Mouse (Mus musculus) ovary, postnatal 10 days (tissue): ENCODE data around the gene Polr3e.
"Not testable (repeated sequence)": the region's sequence is repeated elsewhere in the genome, so short reads cannot be mapped to it uniquely, and the experiment has no call there.

ENCODE experiments used
- DNase-seq: peaks from one replicate; pipeline ENCODE4 v3.0.0; 2022; ENCODE audit warnings: low spot score

Gene Polr3e

DNA sequence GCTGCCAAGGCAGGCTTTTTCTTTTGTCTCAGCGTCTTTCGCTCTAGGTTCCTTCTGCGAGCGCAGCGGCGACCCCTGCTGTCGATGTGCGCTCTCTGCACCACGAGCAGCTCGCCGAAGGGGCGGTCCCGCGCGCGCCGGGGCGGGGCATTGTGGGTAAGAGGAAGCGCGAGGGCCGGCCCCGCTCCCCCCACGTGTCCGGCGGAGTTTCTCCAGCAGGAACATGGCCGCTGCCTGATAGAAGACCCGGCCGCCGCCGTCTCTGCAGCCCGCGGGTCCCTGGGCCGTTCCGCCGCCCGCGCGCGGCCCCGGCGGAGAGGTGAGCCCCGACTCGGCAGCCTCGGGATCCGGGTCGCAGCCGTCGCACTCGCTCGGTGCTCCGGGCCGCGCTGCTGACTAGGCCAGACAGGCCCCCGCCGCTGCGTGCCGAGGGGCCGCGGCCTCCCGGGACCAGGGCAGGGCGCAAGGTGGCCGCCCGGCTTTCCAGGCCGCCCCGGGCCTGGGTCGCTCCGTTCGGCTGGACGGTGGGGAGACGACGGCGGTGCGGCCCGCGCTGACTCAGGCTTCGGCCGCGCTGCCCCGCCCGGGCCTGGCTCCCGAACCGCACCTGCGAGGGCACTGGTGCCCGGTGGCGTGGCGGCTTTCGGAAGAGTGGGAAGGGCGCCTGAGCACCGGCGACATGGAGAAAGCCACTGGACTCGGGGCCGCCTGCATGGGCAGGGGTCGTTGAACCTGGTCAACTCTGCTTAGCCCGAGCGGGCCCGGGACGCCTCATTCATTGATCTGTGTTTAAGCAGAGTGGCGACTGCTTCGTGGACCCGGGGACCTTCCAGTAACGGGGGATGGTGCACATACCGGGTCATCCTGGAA, at the start of gene Polr3e:
TSS of gene Polr3e (plus strand) at position 153 of the 870 bp plus-strand sequence.
- peak; percentile 98 for DNase-seq

DNA sequence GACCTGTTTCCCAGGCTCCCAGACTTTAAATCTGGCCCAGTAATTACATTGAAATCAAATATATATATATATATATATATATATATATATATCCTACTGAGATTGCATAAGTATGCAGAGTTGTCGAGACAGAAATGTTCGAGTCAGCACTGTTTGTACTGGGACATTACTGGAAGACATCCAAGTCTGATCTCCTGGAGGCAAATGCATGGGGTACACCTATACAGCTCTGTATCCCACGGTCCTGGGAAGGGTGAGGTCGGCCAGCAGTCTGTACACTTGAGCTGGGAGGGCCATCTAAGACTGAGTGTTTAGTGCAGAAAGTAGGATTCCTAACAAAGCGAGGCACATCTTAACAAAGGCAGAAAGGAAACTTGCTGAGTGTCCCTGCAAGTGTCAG, 47.7 kb upstream of the Polr3e start:
- no peak for DNase-seq

DNA sequence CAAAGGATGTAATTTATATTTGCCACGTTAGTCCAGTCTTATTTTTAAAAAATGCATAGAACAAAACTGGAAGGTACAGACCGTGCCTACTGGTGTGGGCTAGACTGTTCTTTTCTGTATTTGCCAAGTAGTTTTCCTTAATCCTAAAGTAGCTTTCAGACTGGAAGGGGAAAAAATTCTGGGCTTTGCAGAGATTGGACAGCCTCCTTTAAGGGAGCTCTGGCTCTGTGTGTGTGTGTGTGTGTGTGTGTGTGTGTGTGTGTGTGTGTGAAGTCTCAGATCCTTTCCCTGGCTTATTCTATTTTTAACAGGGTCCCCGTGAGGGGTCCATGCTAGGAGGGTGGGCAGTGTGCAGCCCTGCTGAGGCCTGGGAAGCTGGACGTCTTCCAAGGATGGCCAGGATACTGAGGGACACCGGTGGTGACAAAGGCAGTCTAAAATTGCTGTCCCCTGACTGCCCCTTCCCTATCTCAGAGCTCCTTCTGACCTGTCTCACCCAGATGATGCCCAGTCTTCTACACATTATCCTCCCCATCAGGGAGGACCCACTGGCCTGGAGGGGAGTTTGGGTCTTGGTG, 47.0 kb upstream of the Polr3e start:
- no peak for DNase-seq

DNA sequence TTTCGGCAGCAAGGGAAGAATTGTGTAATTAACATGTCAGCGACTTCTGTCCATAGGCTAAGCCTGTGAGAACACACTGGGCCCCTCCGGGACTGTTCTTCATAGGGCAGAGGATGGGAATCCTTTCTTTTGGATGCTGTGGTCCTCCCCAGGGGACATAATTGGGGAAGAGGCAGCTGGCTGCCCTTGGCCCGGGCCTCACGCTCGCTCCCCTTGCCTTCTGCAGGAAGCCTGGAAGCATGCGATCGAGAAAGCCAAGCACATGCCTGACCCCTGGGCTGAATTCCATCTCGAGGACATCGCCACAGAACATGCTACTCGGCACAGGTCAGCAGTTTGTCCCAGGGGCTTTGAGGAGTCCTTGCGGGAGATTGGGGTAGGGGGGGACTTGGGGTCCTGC, 44.5 kb upstream of the Polr3e start:
- no peak for DNase-seq

DNA sequence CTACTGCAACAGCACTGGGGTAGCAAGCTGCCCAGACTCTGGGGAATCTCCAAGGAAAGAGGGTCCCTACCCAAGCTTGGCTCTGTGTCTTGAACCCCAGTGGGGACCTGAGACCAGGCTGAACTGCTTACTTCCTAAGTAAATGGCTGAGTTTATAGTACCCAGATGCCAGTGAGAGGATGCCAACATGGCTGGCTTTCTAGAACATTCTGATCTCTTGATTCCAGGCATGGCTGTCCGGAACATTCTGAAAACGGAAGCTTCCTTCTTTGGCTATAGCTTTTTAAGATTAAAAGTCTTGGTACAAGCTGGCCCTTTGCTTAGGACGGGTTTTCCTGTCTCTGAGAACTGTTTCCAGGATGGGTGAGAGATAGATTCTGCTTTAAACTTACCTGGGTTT, 43.5 kb upstream of the Polr3e start:
- no peak for DNase-seq

DNA sequence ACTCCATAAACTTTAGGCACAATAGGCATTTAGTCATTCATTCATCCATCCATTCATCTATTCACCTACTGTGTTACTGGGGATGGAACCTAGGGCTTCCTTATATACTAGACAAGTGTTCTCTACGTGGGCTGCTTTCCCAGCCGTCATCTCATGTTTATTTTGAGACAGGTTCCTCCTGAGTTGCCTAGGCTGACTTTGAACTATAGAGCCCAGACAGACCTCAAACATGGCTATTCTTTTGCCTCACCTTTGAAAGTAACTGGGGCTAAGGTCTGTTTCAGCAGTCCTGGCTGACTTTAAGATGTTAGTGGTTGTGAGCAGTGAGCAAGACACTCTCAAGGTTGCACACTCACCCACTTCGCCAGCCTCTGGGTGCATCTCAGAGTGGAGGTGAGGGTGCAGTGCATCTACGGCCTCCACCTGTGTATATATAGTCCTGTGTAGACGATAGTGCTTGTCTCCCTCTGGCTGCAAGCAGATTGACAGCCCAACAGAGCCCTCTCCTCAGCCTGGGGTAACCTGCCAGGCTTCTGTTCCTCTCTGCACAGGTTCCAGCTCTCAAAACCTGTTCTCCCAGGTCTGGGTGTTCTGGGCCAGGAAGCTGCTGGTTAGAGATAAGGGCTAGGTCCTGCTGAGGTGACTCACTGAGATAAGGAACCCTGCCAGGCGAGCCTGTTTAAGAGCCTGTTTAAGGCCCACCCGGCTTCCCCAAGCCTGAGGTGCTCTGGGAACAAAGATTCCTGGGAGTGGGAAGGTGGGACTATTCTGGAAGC, 42.6 kb upstream of the Polr3e start:
- no peak for DNase-seq

DNA sequence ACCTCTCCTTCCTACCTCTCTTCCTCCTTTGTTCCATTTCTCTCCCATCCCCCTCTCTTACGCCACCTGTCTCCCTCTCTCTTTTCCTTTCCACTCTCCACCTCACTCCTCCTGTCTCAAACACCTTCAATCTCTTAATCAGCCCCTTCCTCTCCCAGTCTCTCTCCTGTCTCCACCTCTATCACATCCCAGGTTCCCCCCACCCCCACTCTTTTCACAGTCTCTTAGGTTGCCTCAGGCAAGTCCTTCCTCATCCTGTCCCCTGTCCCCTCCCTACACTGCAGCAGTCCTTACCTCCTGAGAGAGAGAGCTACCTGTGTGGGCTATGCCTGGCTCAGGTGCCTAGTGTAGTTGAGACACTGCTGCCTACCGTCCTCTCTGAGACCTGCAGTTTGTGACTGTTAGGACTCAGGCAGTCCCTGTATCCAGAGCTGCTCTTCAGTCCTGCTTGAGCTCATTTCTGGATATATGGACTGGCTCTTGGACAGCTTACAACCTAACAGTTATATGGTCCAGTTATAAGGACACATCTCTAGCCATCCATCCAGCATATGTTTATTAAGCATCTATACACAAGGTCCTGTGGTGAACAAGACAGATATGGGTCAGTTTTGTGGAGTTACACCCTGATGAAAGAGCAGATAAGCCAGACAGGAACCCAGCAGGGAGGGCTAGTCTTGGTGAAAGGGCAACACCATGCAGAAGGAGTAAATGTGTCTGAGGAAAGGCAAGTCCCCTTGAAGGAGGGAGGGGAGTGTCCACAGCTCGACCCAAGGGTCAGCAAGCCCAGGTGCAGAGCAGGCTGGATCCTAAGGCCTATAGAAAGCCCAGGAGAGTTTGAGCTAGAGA, 41.8 kb upstream of the Polr3e start:
- no peak for DNase-seq

DNA sequence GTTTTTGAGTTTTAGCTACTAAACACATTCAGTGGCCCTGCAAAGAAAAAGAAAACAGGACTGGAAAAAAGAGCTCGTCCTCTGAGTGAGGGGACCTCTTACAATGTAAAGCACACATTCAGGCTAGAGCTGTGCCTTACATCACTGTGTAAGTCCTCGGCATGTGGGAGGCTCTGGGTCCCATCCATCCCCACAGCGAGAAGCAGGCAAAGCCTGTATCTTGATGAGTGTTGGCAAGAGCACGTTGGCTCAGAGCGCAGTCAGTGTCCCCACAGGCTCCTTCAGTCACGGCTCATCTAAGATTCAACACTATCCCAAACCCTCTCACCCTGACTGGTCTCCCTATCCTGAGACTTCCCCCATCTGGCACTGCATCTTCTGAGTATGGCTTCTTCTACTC, 39.3 kb upstream of the Polr3e start:
- DNase-seq = no peak

DNA sequence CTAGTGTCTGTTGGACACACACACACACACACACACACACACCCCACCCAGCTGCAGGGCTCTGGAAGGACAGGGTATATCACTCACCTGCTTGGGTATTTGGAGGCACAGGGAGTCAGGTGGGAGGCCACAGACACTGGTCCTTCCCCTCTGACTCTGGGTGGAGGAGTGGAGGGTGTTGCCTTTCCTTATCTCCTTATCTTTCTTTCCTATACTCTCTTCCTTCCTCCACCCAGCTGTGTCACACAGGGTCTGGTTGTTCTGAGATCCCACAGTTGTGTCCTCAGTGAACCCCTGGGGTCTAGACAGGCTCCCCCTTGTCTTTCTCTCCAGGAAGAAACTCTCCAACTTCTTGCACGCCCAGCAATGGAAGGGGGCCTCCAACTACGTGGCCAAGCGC, 37.6 kb upstream of the Polr3e start:
- DNase-seq = no peak

DNA sequence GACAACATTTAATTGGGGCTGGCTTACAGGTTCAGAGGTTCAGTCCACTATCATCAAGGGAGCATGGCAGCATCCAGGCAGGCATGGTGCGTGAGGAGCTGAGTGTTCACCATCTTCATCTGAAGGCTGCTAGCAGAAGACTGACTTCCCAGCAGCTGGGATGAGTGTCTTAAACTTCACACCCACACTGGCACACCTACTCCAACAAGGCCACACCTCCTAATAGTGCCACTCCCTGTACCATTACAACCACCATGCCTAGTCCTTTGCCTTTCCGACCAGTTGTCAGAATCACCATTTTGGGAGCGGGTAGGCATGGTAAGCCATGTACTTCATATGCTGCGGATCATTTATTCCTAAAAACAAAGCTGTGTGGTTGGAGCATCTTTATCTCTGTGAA, 36.8 kb upstream of the Polr3e start:
- no peak for DNase-seq

DNA sequence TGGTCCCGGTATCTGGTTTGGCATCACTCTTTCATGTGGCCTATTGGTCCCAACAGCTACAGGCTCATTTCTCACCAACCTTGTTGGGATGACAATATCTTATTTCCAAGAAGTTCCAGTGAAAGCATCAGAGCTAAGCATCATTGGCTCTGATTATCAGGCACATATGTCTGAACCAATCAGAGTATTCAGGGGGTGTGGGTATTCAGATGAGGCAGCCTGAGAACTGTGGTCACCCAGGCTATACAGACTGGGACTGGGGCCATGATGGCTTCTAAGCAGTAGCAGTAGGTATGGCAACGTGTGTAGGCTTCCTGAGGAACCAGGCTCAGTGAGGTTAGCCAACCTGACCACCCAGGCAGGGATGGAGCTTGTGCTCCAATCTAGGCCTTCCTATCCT, 36.1 kb upstream of the Polr3e start:
- no peak for DNase-seq

DNA sequence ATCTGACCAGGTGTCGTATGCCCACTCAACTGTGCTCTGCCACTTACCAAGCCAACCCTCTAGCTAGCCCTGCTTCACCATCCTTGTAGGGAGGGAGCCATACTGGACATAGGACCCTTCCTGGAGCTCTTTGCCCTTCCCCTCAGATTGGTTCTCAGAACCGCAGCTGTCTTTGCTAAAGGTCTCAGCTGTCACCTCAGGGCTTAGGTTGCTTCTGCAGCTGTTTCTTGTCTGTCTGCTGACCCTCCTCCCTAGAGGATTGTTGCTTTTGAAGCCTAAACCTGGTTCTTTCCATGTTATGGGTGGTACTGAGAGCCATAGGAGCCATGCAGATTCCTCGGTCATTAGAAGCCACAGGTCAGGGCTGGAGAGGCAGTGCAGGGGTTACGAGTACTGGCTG, 34.9 kb upstream of the Polr3e start:
- no peak for DNase-seq

DNA sequence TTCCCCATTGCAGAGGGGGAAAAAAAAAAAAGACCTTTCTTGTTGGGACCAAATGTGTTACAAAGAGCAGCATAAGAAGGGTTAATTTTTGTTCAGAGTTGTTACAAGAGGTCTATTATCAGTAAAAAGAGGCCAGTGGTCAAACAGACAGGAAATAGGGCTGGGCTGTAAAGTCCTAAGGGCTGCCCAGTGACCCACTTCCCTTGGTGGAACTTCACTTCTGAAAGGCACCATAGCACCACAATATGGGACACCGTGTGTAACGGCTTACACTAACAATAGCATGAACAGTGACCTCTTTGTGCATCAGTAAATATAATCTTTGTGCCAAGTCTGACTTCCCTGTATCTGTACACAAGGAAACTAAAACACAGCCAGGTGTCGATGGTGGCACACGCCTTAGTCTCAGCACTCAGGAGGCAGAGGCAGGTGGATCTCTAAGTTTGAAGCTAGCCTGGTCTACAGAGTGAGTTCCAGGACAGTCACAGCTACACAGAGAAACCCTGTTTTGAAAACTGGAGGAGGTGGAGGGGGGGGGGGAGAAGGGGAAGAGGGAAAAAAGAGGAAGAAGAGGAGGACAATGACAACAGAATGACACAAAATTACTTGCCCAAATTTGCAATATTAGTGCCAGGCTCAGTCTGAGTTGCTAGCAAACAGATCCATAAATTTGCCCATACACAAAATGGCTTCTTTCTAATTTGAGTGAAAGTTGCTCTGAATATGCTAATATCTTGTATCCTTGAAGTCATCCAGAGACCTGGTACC, 33.8 kb upstream of the Polr3e start:
- no peak for DNase-seq

DNA sequence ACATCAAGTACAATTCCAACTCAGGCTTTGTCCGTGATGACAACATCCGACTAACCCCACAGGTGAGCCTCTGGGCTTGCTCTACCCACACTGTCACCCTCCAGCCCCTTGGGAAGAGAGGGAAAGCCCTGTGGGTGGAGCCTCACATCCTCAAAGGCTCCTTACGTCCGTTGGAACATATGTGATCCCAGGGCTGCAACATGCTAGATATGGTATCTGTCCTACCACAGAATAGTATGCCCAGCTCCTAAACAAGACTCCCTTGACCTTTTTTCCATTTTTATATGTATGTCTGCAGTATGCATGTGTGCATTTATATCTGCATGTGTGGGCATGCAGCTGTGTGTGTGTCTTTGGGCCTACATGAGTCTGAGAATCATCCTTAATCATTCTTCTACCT, 32.8 kb upstream of the Polr3e start:
- DNase-seq = no peak

DNA sequence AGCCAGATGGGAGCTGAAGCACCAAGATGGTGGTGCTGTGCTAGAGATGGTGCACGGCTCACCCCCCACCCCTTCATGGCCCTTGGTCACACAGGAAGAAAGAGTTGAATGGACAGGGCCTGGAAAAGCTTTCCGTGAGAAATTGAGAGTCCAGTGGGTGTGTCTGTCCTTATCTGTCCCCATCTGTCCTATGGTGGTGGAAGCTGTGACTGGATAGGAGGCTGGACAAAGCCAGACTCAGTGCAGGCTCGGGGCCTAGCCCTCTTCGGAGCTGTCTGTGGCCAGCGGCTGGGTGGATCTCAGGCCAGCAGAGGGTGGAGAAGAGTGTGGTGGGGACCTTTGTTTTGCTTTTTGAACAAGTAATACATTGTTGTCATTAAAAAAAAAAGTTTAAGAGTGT, 24.4 kb upstream of the Polr3e start:
- DNase-seq = no peak

DNA sequence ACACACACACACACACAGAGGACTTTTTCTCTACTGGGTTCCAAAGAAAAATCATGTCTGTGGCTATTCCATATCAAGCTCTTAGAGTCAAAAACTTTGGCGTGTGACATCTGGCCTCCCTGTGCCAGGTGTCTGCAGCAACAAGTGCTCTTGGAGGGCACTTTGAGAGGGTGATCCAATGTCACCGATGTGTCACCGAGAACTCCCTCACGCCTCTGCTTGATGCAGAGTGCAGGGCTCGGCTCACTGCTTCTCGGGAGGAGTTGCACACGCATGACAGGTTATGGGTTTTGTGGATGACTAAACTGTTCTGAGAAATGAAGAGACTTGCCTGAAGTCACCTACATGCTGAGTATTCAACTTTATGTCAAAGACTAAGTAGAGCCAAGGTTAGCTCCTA, 20.5 kb upstream of the Polr3e start:
- DNase-seq = no peak

DNA sequence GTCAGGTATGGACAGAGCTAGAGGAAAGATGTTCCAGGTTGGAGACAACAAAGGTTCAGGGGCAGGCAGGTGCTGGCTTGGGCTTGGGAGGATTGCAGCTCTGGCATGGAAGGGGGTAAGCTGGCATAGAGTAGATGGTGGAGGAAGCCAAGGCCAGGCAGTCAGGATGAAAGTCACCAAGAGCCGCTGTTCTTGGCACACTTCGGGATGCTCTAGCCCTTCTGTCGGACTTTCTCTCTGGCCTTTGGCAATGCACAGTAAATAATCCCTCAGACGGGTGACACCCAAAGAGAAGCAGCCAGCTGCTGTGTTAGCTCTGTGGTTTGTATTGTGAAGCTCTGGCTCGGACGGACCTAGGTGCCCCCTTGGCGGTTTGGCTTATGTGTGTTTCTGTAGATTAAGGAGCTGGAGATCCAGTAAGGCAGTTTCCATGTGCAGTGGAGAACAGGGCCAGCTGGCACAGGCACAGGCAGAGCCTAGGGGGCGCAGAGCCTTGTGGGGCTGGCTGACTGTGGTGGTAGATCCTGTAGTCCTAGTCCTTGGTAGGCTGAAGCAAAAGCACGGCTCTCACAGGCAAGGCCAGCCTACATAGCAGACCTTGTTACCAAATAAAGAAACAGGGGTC, 19.7 kb upstream of the Polr3e start:
- DNase-seq = no peak

DNA sequence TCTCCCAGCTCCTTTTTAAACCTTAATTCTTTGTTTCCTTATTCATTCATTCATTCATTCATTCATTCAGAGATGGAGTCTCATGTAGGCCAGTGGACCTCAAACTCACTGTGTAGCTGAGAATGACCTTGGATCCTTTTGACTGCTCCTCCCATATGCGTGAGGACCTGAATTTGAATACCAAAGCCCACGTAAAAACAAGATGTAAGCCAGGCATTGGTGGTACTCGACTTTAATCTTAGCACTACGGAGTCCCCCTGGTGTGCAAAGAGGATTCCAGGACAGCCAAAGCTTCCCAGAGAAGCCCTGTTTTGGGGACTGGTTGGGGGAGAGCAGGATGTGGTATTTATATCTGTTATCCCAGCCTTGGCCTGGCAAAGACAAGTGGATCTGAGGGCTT, 17.4 kb upstream of the Polr3e start:
- DNase-seq = no peak

DNA sequence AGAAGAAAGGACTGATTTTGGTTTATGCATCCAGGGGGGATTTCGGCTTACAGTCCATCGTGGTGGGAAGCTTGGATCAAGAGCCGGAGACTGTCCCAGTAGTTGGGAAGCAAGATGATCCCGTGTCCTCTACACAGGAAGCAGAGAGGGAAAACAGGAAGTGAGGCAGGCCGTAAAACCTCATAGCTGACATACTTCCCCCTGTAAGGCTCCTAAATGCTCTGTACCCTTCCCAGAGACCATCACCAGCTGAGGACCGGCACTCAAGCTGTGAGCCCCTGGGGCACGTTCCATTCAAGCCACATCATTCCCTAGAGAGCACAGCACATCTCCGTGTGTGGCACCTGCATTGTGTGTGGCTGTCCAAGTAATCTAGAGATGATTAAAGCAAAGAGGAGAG, 15.8 kb upstream of the Polr3e start:
- DNase-seq = no peak

DNA sequence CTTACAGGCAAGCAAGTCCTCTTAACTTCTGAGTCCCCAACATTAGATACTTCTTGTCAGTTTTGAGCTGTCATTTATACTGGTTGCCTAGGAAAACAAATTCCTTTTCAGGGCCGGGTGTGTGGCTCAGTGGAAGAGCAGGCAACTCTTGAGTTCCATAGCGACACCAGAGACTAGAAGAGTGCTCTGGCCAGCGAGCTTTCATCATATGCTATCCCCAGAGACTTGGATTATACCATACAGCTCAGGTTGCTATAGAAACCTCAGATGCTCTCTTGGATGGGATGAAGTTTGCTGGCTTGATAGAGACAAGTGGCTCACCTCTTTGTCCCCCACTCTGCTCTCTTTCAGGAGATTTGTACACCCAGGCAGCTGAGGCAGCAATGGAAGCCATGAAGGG, 14.6 kb upstream of the Polr3e start:
- DNase-seq = no peak

DNA sequence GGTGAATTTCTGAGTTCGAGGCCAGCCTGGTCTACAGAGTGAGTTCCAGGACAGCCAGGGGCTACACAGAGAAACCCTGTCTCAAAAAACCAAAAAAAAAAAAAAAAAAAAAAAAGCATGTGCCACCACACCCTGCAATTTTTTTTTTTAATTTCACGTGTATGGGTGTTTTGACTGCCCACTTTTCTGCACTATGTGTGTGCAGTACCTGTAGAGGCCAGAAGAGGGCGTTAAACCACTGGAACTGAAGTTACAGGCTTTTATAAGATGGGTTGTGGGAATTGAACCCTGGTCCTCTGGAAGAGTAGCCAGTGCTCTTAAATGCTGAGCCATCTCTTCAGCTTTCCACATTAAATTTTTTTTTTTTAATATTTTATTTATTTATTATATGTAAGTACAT, 7.4 kb upstream of the Polr3e start:
- DNase-seq = not testable (repeated sequence)
